Mouse (Mus musculus): Measurements from ENCODE around the gene Irf2. TPM values are rescaled to one million over a fixed set of nuclear protein-coding genes. Genes with fewer than 3 reads are reported as not detected.

Irf2 gene
- 4.2 and 11.3 TPM in 2 replicates for polyA plus RNA-seq (2012)

GRCm38 (mm10) chr8:46739003-46739949 lies at the start of gene Irf2:
Irf2 (plus strand) TSS chr8:46739732.
- TF ChIP-seq GATA1 (IDR thresholded peaks at IDR 0.05; ENCODE audit: low read length): no peak

- TF ChIP-seq GATA1 (IDR thresholded peaks at IDR 0.05; ENCODE audit: low read length): no peak
Measured at GRCm38 (mm10) chr8:46690111-46690510, 49.4 kb upstream of the Irf2 start.

DNA sequence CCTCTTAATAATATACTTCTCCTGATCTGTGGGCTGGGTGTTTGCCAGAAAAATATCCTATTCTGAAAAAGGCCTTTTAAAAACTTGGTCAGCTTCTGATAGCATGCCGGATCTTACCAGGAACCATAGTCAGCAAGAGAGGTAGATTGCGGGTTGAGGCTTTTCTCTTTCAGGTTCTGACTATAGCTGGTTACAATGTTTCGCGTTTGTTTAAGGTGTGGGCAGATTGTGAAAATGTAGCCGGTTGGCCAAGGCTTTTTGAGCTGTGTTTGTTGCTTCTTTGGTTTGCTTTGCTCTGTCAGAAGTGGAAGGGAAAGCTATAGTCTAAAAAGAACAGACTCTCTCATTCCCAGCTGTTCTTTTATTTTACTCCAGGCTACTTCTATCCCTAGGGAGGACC lies 49.0 kb upstream of the Irf2 start:
- no peak for TF ChIP-seq GATA1 (IDR thresholded peaks at IDR 0.05; ENCODE audit: low read length)

- TF ChIP-seq GATA1 (IDR thresholded peaks at IDR 0.05; ENCODE audit: low read length): no peak
Measured at GRCm38 (mm10) chr8:46691360-46691759, 48.2 kb upstream of the Irf2 start.

DNA sequence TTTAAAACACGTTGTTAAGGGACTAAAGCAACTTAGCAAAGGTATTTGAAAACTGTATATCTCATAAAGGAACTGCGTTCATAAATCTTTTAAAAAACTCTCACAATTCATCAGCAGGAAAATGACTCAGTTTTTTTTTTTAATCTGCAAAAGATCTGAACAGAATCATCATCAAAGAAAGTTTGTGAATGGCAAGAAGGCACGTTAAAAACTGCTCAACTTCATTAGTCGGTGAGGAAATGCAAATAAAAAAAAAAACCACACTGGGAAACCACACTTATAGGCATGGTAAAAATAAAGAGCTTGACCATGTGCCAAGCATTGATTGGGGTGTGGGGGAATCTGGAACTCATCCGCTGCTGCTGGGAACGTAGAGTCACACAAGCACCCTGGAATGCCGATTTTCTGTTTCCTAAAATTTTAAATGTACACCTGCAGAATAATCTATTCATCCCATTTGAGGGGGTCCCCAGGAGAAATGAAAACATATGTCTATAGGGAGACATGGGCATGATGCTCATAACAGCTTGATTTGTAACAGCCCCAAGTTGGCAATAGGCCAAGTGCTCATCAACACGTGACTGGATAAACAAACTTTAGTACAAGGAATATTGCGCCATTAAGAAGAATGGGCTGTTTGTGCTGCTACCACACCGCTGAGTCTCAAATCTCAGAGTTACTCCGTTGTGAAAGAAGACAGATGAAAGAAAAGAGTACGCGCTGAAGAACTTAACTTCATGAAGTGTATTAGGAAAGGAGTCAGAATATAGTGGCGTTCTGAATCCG lies 43.1 kb upstream of the Irf2 start:
- TF ChIP-seq GATA1 (IDR thresholded peaks at IDR 0.05; ENCODE audit: low read length): no peak

DNA sequence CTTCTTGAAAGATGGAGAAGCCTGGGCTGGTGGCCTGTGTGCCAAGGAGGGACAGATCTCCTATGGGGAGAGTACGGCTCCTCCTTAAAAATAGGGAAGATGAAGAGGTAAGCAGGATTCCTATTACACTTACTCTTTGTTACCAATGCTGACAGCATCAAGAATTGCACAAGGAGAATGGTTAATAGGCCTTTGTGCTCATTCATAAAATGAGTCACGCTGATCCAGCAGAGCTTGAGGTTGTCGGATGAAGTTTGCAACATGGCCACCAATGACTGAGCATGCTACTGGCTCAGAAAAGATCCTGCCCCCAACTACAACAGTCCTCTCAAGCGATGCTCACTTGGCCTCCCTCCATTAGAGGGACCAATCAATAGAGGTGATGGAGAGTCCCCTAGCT lies 42.0 kb upstream of the Irf2 start:
- TF ChIP-seq GATA1 (IDR thresholded peaks at IDR 0.05; ENCODE audit: low read length): no peak

- no peak for TF ChIP-seq GATA1 (IDR thresholded peaks at IDR 0.05; ENCODE audit: low read length)
Measured at GRCm38 (mm10) chr8:46698162-46698561, 41.4 kb upstream of the Irf2 start.

GRCm38 (mm10) chr8:46705145-46705544 lies 34.4 kb upstream of the Irf2 start:
- TF ChIP-seq GATA1 (IDR thresholded peaks at IDR 0.05; ENCODE audit: low read length): no peak

- TF ChIP-seq GATA1 (IDR thresholded peaks at IDR 0.05; ENCODE audit: low read length): no peak
Measured at GRCm38 (mm10) chr8:46706730-46707129, 32.8 kb upstream of the Irf2 start.

DNA sequence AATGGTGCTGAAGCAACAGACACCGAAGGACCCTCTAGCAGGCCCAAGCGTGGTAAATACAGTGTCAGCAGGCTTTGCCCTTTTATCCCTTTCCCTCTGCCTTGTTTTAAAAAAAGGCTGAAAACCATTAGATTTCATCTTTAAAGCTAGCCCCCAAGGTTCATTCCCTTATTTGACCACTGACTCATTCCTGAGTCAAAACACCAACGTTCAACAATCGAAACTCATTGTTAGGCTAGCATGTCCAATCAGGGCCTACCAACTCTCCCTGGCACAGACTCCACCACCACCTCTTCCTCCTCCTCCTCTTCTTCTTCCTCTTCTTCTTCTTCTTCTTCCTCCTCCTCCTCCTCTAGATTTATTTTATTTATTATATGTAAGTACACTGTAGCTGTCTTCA lies 30.2 kb upstream of the Irf2 start:
- TF ChIP-seq GATA1 (IDR thresholded peaks at IDR 0.05; ENCODE audit: low read length): no peak

GRCm38 (mm10) chr8:46710289-46710688 lies 29.2 kb upstream of the Irf2 start:
- no peak for TF ChIP-seq GATA1 (IDR thresholded peaks at IDR 0.05; ENCODE audit: low read length)

- no peak for TF ChIP-seq GATA1 (IDR thresholded peaks at IDR 0.05; ENCODE audit: low read length)
Measured at GRCm38 (mm10) chr8:46711496-46711895, 28.0 kb upstream of the Irf2 start.

GRCm38 (mm10) chr8:46713178-46713577 lies 26.4 kb upstream of the Irf2 start:
- TF ChIP-seq GATA1 (IDR thresholded peaks at IDR 0.05; ENCODE audit: low read length): no peak

GRCm38 (mm10) chr8:46713844-46714243 lies 25.7 kb upstream of the Irf2 start:
- TF ChIP-seq GATA1 (IDR thresholded peaks at IDR 0.05; ENCODE audit: low read length): no peak

DNA sequence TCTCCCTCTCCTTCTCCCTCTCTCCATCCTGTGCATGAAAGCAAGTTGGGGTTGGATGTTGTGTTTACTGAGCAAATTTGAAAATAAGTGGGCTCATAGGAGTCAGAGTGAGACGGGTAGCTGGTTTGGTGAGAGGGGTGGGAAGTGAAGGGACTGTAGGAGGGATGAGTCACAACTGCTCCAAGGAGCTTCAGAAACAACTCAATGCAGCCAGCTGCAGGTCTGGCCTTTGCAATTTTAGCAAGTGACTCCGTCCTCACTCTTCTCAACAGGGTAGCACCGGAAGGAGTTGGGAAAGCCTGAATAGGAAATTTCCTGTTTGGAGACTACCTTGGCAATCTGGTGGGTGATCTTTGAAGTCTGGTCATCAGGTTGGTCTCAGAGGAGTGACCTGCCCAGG lies 25.1 kb upstream of the Irf2 start:
- no peak for TF ChIP-seq GATA1 (IDR thresholded peaks at IDR 0.05; ENCODE audit: low read length)

DNA sequence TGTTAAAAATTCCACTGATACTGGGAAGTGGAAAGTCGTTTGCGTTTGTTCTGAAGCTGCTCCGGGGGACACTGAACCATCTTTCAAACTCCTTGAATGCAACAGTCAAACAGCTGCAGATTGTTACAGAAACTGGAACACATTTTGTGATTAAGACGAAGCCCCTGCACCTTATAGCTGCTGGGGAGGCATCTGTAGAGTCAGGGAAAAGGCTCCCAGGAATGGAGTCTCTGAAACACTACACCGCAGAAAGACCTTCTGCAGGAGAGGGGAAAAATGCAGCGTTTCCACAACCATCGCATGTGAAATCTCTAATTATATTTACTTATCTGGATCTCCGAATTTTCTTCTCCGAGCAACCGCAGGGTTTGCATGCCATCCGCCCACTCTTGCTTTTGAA lies 23.1 kb upstream of the Irf2 start:
- no peak for TF ChIP-seq GATA1 (IDR thresholded peaks at IDR 0.05; ENCODE audit: low read length)

Measured in G1E-ER4 (cell line).